Mouse (Mus musculus) adrenal gland, postnatal 10 days (tissue): ENCODE results near the gene Birc5. TPM values are rescaled to one million over a fixed set of nuclear protein-coding genes. Genes with fewer than 3 reads are reported as not detected.

Experiments used
- DNase-seq: peaks from one replicate; pipeline ENCODE4 v3.0.0; 2021; ENCODE audit warnings: mixed read lengths
- total RNA-seq, 2 experiments: library from RNA; stranded (reverse); gene quantifications; 2 replicates each; pipeline ENCODE4 v1.2.3; 2021

Gene Birc5
- total RNA-seq, 2 experiments from 2014 or later: 23.3 to 28.0 TPM

GRCm38 (mm10) chr11:117886000-117886399, 36.9 kb downstream of the Birc5 start:
- DNase-seq: peak; percentile 36

- DNase-seq: no peak
Observed at GRCm38 (mm10) chr11:117888168-117888852, 39.3 kb downstream of the Birc5 start.

- no peak for DNase-seq
Observed at GRCm38 (mm10) chr11:117888853-117889822, 40.1 kb downstream of the Birc5 start.

- no peak for DNase-seq
Observed at GRCm38 (mm10) chr11:117889887-117890340, 40.9 kb downstream of the Birc5 start.

DNA sequence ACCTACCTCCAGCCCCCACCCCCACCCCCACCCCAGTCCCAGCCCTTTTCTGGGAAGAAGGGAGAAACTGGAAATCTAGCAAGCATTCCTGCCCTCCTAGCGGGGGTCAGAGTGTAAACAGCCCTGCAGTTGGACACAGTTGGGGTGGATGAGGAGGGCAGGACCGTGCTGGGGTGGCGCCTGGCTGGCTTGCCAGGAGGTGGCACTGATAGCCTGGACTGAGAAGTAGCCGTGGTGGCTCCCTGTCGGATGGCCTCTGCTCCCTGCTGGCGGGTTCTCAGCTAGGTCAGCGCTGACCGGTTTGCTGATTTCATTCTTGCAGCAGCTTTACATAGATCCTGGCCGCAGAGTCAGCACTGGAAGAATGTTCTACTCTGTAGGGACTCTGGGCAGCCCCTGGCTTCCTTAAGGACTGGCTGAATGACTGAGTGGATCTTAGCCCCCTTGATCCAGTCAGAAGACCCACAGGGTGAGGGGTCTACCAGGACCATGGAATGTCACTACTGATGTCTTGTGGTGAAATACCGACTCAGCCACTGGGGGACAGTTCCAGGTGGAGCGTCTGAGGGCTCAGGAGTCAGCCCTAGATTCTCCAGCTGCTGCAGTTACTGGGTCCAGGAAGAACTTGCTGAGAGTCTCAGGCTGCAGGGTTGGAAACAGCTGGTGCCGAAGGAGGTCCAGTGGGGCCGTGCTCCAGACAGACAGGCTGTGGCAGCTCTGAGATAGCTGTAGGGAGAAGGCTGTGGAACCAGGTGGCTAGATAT, 41.6 kb downstream of the Birc5 start:
- peak; percentile 55 for DNase-seq

DNA sequence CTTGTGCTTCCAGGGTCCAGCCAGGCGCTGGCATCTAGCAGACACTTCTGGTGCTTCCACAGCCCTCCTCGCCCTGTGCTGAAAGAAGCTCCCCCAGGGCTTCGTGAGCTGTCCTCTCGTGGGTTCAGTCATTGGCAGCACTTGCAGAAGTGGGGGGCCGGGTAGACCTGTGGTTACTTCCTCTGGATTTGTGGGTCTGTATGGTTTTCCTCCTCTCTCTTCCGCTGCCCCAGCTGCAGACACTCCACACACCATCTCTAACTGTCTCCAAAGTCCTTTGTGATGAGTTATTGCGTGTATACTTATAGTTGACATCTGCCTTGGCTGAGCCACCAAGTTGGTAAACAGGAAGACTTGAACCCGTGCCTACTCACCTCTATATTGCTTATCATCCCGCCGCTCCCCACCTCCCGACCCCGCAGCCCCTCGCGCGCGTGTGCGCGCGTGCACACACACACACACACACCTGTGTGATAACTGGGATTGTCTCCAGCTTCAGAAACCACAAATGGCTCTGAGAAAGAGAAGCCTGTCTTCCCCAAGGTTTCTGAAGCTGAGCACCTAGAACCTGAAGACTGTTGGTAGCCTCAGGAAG, 42.6 kb downstream of the Birc5 start:
- no peak for DNase-seq

DNA sequence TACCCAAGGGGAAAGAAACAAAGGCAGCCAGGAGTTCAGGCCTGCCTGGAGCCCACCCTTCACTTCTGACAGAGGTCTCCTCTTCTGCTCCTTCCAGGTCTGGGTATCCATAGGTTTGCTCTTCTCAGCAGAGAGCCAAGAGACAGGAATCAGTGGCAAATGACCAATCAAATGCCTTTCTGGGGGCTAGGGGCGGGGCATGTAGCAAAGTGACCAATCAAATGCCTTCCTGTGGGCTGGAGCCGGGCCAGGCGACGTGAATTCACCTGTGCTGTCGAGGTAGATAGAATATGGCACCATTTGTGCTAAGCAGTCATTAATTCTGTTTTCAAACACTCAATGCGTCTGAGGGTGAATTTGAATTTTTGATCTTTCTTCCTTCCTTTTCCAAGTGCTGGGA, 43.1 kb downstream of the Birc5 start:
- DNase-seq: no peak

DNA sequence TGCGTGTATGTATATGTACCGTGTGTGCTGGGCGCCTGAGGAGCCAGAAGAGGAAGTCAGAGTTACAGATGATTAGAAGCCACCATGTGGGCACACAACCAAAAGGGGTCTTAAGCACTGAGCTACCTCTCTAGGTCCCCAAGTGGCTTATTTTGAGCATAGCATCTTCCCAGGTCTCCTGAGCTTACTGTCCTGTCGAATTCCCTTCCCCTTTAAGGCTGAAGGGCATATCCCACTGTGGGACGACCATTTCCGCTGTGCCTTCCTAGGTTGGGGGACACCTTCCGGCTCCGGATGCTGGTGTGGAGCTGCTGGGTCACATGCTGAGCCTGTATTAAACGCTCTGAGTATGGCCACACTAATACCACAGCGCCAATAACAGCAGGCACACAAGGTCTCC, 45.6 kb downstream of the Birc5 start:
- DNase-seq: no peak

- DNase-seq: no peak
Observed at GRCm38 (mm10) chr11:117896533-117896932, 47.5 kb downstream of the Birc5 start.

DNA sequence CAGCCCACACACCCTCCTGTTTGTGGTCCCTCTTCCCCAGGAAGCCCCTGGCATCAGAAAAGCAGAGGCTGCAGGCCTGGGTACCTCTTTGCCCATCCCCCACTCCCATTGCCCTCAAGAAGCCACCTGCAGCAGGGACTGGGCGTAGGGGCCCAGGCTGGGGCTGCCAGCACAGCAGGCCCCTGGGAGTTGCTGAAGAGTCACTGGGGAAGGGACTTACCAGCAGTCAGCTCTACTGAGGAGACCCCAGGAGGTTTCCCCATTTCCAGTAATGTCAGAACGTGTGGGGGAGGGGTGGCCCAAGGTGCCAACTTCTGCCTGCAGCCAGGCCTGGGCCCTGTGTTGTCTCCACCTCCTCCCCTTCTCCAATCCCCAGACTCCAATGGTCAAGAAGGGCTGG, 53.2 kb downstream of the Birc5 start:
- no peak for DNase-seq

GRCm38 (mm10) chr11:117904442-117904841, 55.4 kb downstream of the Birc5 start:
- DNase-seq: no peak

Other genes with a start within 250 kb of the Birc5 start
- 10 to 100 TPM; 20.3 to 23.7 TPM for gene Tnrc6c, start 195.0 kb upstream of the Birc5 start, total RNA-seq
- 1 to 10 TPM; 4.8 to 8.3 TPM for gene Tmc8, start 67.2 kb upstream of the Birc5 start, total RNA-seq
- 10 to 100 TPM; 35.5 to 53.2 TPM for gene Tmc6, start 67.1 kb upstream of the Birc5 start, total RNA-seq
- under 1 TPM; 0.42 to 0.45 TPM for gene 6030468B19Rik, start 51.6 kb upstream of the Birc5 start, total RNA-seq
- gene Gm20708, start 39.6 kb upstream of the Birc5 start, total RNA-seq: under 1 TPM; 0.57 to 0.58 TPM
- gene Syngr2, start 39.6 kb upstream of the Birc5 start, total RNA-seq: 10 to 100 TPM; 60.2 to 69.5 TPM
- gene Afmid, start 23.3 kb upstream of the Birc5 start, total RNA-seq: 10 to 100 TPM; 14.1 to 17.7 TPM
- 10 to 100 TPM; 39.7 to 47.3 TPM for gene Tk1, start 23.2 kb upstream of the Birc5 start, total RNA-seq
- not detected for gene Tmem235, start 11.5 kb downstream of the Birc5 start, total RNA-seq
- gene Tha1, start 24.2 kb downstream of the Birc5 start, total RNA-seq: 10 to 100 TPM in 1 of 2 experiments, 1 to 10 TPM in 1; 9.5 to 17.3 TPM
- gene Socs3, start 120.8 kb downstream of the Birc5 start, total RNA-seq: 1 to 10 TPM; 5.0 to 9.0 TPM
- 10 to 100 TPM; 30.9 to 31.0 TPM for gene Pgs1, start 137.0 kb downstream of the Birc5 start, total RNA-seq